Mouse (Mus musculus): ENCODE measurements around the gene Ppox. TPM values are rescaled to one million over a fixed set of nuclear protein-coding genes. Genes with fewer than 3 reads are reported as not detected.
"Not testable (repeated sequence)": the region's sequence is repeated elsewhere in the genome, so short reads cannot be mapped to it uniquely, and the experiment has no call there.

Ppox gene
- 9.0 TPM for polyA plus RNA-seq (2012; fragmentation: generic; extraction: Trizol)
- long read RNA-seq, experiment 1, transcript Ppox-201 (13 exons, 1,821 nt), result major isoform, 9 of 16 reads
- long read RNA-seq, experiment 1, partial matches to known transcripts, result 3 of 16 reads
- long read RNA-seq, experiment 1, other reads (novel, unspliced or antisense), result 3 of 16 reads
- long read RNA-seq, experiment 2, transcript Ppox-201 (13 exons, 1,821 nt), result major isoform, 31 of 40 reads
- long read RNA-seq, experiment 2, partial matches to known transcripts, result 0 of 40 reads
- long read RNA-seq, experiment 2, other reads (novel, unspliced or antisense), result 9 of 40 reads

- Histone ChIP-seq H3K79me3 (ENCODE audit: low read depth) (peaks cover 2% of the 10 kb centered on the region), H3K36me3 (ENCODE audit: control insufficient read depth, insufficient read depth) (peaks cover 37% of the 10 kb centered on the region)
- no peak for TF ChIP-seq USF1 (IDR thresholded peaks at IDR 0.05; ENCODE audit: low read depth)
- TF ChIP-seq MYOD1 (IDR thresholded peaks at IDR 0.05; ENCODE audit: control insufficient read depth, insufficient read length, low read depth), result no peak
- TF ChIP-seq MAX (IDR thresholded peaks at IDR 0.05), result no peak
- TF ChIP-seq MYOG (IDR thresholded peaks at IDR 0.05; ENCODE audit: control insufficient read depth, extremely low read depth, insufficient read length), result no peak
- TF ChIP-seq CEBPB (IDR thresholded peaks at IDR 0.05; ENCODE audit: low read depth), result no peak
- no peak for TF ChIP-seq CTCF (IDR thresholded peaks at IDR 0.05; ENCODE audit: control insufficient read depth, insufficient read depth, insufficient read length)
- TF ChIP-seq FOSL1 (IDR thresholded peaks at IDR 0.05; ENCODE audit: insufficient read depth, low read length, poor library complexity, severe bottlenecking), result no peak
Measured at GRCm38 (mm10) chr1:171280916-171281527, at the start of gene Ppox. Gene Ppox, minus strand, starts transcription at chr1:171281186.

GRCm38 (mm10) chr1:171330216-171330560 is 49.2 kb upstream of the Ppox start:
- Histone ChIP-seq H3K4me3 (ENCODE audit: insufficient read depth, poor library complexity, severe bottlenecking) (peak overlapping the region; percentile 76), H3K79me3 (ENCODE audit: low read depth) (peaks cover 68% of the 10 kb centered on the region), H3K27me3 (ENCODE audit: control insufficient read depth, insufficient read depth, insufficient read length) (no peaks in the 10 kb centered on the region), H3K36me3 (ENCODE audit: control insufficient read depth, insufficient read depth) (peaks cover 21% of the 10 kb centered on the region), H3K79me2 (ENCODE audit: control insufficient read depth, insufficient read depth) (peaks cover 93% of the 10 kb centered on the region), H3ac (ENCODE audit: control insufficient read depth, insufficient read length, low read depth) (peak overlapping the region; percentile 52)
- TF ChIP-seq MYOG (IDR thresholded peaks at IDR 0.05; ENCODE audit: control insufficient read depth, extremely low read depth, insufficient read length) (no peak), CEBPB (IDR thresholded peaks at IDR 0.05; ENCODE audit: low read depth) (no peak), USF1 (IDR thresholded peaks at IDR 0.05; ENCODE audit: low read depth) (peak; percentile 34), MAX (IDR thresholded peaks at IDR 0.05) (no peak), CTCF (IDR thresholded peaks at IDR 0.05; ENCODE audit: control insufficient read depth, insufficient read depth, insufficient read length) (no peak), MYOD1 (IDR thresholded peaks at IDR 0.05; ENCODE audit: control insufficient read depth, insufficient read length, low read depth) (no peak), FOSL1 (IDR thresholded peaks at IDR 0.05; ENCODE audit: insufficient read depth, low read length, poor library complexity, severe bottlenecking) (no peak)

More at GRCm38 (mm10) chr1:171280916-171281527, at the start of gene Ppox:
- H3ac ChIP-seq (ENCODE audit: control insufficient read depth, insufficient read length, low read depth), result peak within 1 kb of the TSS; percentile 80
- H3K79me2 ChIP-seq (ENCODE audit: control insufficient read depth, insufficient read depth), result peaks cover 2% of the 10 kb centered on the region
- no peaks in the 10 kb centered on the region for H3K27me3 ChIP-seq (ENCODE audit: control insufficient read depth, insufficient read depth, insufficient read length)
- H3K4me3 ChIP-seq (ENCODE audit: insufficient read depth, poor library complexity, severe bottlenecking), result peak within 1 kb of the TSS; percentile 55

- no peaks in the 10 kb centered on the region for H3K27me3 ChIP-seq (ENCODE audit: control insufficient read depth, insufficient read depth, insufficient read length)
- TF ChIP-seq CTCF (IDR thresholded peaks at IDR 0.05; ENCODE audit: control insufficient read depth, insufficient read depth, insufficient read length) (no peak), MYOG (IDR thresholded peaks at IDR 0.05; ENCODE audit: control insufficient read depth, extremely low read depth, insufficient read length) (no peak), FOSL1 (IDR thresholded peaks at IDR 0.05; ENCODE audit: insufficient read depth, low read length, poor library complexity, severe bottlenecking) (no peak), MAX (IDR thresholded peaks at IDR 0.05) (no peak), MYOD1 (IDR thresholded peaks at IDR 0.05; ENCODE audit: control insufficient read depth, insufficient read length, low read depth) (no peak), USF1 (IDR thresholded peaks at IDR 0.05; ENCODE audit: low read depth) (no peak), CEBPB (IDR thresholded peaks at IDR 0.05; ENCODE audit: low read depth) (no peak)
- peaks cover 21% of the 10 kb centered on the region for H3K36me3 ChIP-seq (ENCODE audit: control insufficient read depth, insufficient read depth)
- H3ac ChIP-seq (ENCODE audit: control insufficient read depth, insufficient read length, low read depth), result peak overlapping the region; percentile 95
- H3K79me3 ChIP-seq (ENCODE audit: low read depth), result peaks cover 66% of the 10 kb centered on the region
- peaks cover 93% of the 10 kb centered on the region for H3K79me2 ChIP-seq (ENCODE audit: control insufficient read depth, insufficient read depth)
- H3K4me3 ChIP-seq (ENCODE audit: insufficient read depth, poor library complexity, severe bottlenecking), result peak overlapping the region; percentile 76
Measured at GRCm38 (mm10) chr1:171329433-171330215, 48.6 kb upstream of the Ppox start.

- TF ChIP-seq CEBPB (IDR thresholded peaks at IDR 0.05; ENCODE audit: low read depth), result no peak
- no peak for TF ChIP-seq MYOG (IDR thresholded peaks at IDR 0.05; ENCODE audit: control insufficient read depth, extremely low read depth, insufficient read length)
- TF ChIP-seq CTCF (IDR thresholded peaks at IDR 0.05; ENCODE audit: control insufficient read depth, insufficient read depth, insufficient read length), result no peak
- no peak for TF ChIP-seq FOSL1 (IDR thresholded peaks at IDR 0.05; ENCODE audit: insufficient read depth, low read length, poor library complexity, severe bottlenecking)
- TF ChIP-seq MAX (IDR thresholded peaks at IDR 0.05), result no peak
- TF ChIP-seq MYOD1 (IDR thresholded peaks at IDR 0.05; ENCODE audit: control insufficient read depth, insufficient read length, low read depth), result no peak
- Histone ChIP-seq H3K79me2 (ENCODE audit: control insufficient read depth, insufficient read depth) (peaks cover 93% of the 10 kb centered on the region), H3ac (ENCODE audit: control insufficient read depth, insufficient read length, low read depth) (peak within 1 kb of the TSS; percentile 95), H3K36me3 (ENCODE audit: control insufficient read depth, insufficient read depth) (peaks cover 18% of the 10 kb centered on the region), H3K4me3 (ENCODE audit: insufficient read depth, poor library complexity, severe bottlenecking) (peak within 1 kb of the TSS; percentile 76), H3K27me3 (ENCODE audit: control insufficient read depth, insufficient read depth, insufficient read length) (no peaks in the 10 kb centered on the region), H3K79me3 (ENCODE audit: low read depth) (peaks cover 62% of the 10 kb centered on the region)
Measured at GRCm38 (mm10) chr1:171328839-171329432, 48.0 kb upstream of the Ppox start, which contains the start of gene Dedd. Gene Dedd, plus strand, starts transcription at chr1:171329145.

GRCm38 (mm10) chr1:171328244-171328643 is 47.3 kb upstream of the Ppox start:
- Histone ChIP-seq H3K4me3 (ENCODE audit: insufficient read depth, poor library complexity, severe bottlenecking) (peak overlapping the region; percentile 76), H3ac (ENCODE audit: control insufficient read depth, insufficient read length, low read depth) (peak overlapping the region; percentile 95), H3K79me3 (ENCODE audit: low read depth) (peaks cover 59% of the 10 kb centered on the region), H3K79me2 (ENCODE audit: control insufficient read depth, insufficient read depth) (peaks cover 92% of the 10 kb centered on the region), H3K36me3 (ENCODE audit: control insufficient read depth, insufficient read depth) (peaks cover 18% of the 10 kb centered on the region), H3K27me3 (ENCODE audit: control insufficient read depth, insufficient read depth, insufficient read length) (no peaks in the 10 kb centered on the region)
- TF ChIP-seq MYOD1 (IDR thresholded peaks at IDR 0.05; ENCODE audit: control insufficient read depth, insufficient read length, low read depth) (no peak), MYOG (IDR thresholded peaks at IDR 0.05; ENCODE audit: control insufficient read depth, extremely low read depth, insufficient read length) (no peak), FOSL1 (IDR thresholded peaks at IDR 0.05; ENCODE audit: insufficient read depth, low read length, poor library complexity, severe bottlenecking) (no peak), MAX (IDR thresholded peaks at IDR 0.05) (no peak), USF1 (IDR thresholded peaks at IDR 0.05; ENCODE audit: low read depth) (no peak), CEBPB (IDR thresholded peaks at IDR 0.05; ENCODE audit: low read depth) (no peak), CTCF (IDR thresholded peaks at IDR 0.05; ENCODE audit: control insufficient read depth, insufficient read depth, insufficient read length) (no peak)

GRCm38 (mm10) chr1:171326588-171326987 is 45.6 kb upstream of the Ppox start:
- H3K4me3 ChIP-seq (ENCODE audit: insufficient read depth, poor library complexity, severe bottlenecking); H3K27me3 ChIP-seq (ENCODE audit: control insufficient read depth, insufficient read depth, insufficient read length); H3ac ChIP-seq (ENCODE audit: control insufficient read depth, insufficient read length, low read depth); H3K36me3 ChIP-seq (ENCODE audit: control insufficient read depth, insufficient read depth): not testable (repeated sequence)
- peaks cover 44% of the 10 kb centered on the region for H3K79me3 ChIP-seq (ENCODE audit: low read depth)
- H3K79me2 ChIP-seq (ENCODE audit: control insufficient read depth, insufficient read depth), result peaks cover 75% of the 10 kb centered on the region
